Mouse (Mus musculus): ENCODE results near the gene Myof. TPM values are rescaled to one million over a fixed set of nuclear protein-coding genes. Genes with fewer than 3 reads are reported as not detected.
A peak's percentile ranks its signal among the peaks of the same experiment; 100 is the strongest.

Gene Myof
- polyA plus RNA-seq, 1 experiment = 4.8 TPM

GRCm38 (mm10) chr19:38056931-38057330 lies 13.6 kb upstream of the Myof start:
- no peak overlapping the region for H3K27ac ChIP-seq (ENCODE audit: insufficient read depth, low read depth, low read length)
- WGBS = 81% methylated on average over 8 of the region's 8 CpGs
- H3K27me3 ChIP-seq (ENCODE audit: control insufficient read depth, insufficient read depth, low read length) = no peaks in the 10 kb centered on the region
- no peak overlapping the region for H3K4me3 ChIP-seq (ENCODE audit: low read depth, low read length)
- H3K36me3 ChIP-seq (ENCODE audit: control insufficient read depth, insufficient read depth, low read length) = peaks cover 4% of the 10 kb centered on the region; the same call in 1 of the 2 replicates
- no peak for TF ChIP-seq POLR2A (IDR thresholded peaks at IDR 0.05; ENCODE audit: low read depth, low read length)
- no peaks in the 10 kb centered on the region for H3K4me1 ChIP-seq (ENCODE audit: control insufficient read depth, insufficient read depth, insufficient read length, low read length)

DNA sequence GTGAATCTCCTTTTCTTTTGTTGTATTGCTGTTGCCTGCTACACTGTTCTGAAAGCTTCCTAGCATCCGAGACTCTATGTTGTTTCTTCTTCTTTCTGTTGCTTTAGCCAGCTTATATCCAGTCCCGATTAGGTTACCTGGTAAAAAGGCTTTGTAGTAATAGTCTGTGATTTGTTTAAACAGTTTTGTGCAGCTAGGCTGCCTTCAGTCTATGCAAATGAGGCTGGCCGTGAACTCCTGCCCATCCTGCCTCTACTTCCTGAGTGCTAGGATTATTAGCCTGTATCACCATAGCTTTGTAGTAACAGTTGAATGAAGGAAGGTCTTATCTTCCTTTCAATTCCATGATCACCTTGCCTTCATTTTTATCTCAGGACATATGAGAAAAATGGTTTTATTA lies 12.9 kb upstream of the Myof start:
- Histone ChIP-seq H3K4me3 (ENCODE audit: low read depth, low read length) (no peak overlapping the region), H3K27ac (ENCODE audit: insufficient read depth, low read depth, low read length) (no peak overlapping the region)
- TF ChIP-seq POLR2A (IDR thresholded peaks at IDR 0.05; ENCODE audit: low read depth, low read length) (no peak), CTCF (IDR thresholded peaks at IDR 0.05; ENCODE audit: extremely low read depth, insufficient read length, insufficient replicate concordance, low read depth, low read length) (no peak)

DNA sequence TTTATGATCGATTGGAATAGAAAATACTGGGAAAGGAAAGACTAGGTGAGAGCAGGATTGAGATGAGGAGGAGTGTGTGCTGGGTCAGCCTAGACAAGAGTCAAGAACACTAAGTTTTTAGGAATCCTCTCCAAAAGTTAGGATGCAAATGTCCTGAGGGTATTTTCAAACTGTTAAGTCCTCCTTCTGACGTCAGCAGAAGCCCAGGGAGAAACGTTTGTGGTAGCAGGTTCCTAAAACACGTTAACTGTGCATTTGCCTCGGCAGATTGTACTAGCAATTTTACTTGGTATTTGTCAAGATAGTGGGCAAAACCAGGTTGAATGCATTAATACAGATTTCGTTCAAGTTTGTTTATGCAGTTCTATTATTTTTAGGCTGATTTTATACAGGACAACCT lies 12.4 kb upstream of the Myof start:
- 6% methylated on average over 6 of the region's 6 CpGs for WGBS
- no peak overlapping the region for H3K27ac ChIP-seq (ENCODE audit: insufficient read depth, low read depth, low read length)
- no peaks in the 10 kb centered on the region for H3K27me3 ChIP-seq (ENCODE audit: control insufficient read depth, insufficient read depth, low read length)
- TF ChIP-seq POLR2A (IDR thresholded peaks at IDR 0.05; ENCODE audit: low read depth, low read length) (no peak), CTCF (IDR thresholded peaks at IDR 0.05; ENCODE audit: extremely low read depth, insufficient read length, insufficient replicate concordance, low read depth, low read length) (no peak)
- H3K36me3 ChIP-seq (ENCODE audit: control insufficient read depth, insufficient read depth, low read length) = peaks cover 4% of the 10 kb centered on the region; the same call in 1 of the 2 replicates
- H3K4me3 ChIP-seq (ENCODE audit: low read depth, low read length) = no peak overlapping the region
- no peaks in the 10 kb centered on the region for H3K4me1 ChIP-seq (ENCODE audit: control insufficient read depth, insufficient read depth, insufficient read length, low read length)

More for the DNA sequence above, 12.9 kb upstream of the Myof start:
- WGBS = 31% methylated on average over 3 of the region's 3 CpGs
- Histone ChIP-seq H3K27me3 (ENCODE audit: control insufficient read depth, insufficient read depth, low read length) (no peaks in the 10 kb centered on the region), H3K4me1 (ENCODE audit: control insufficient read depth, insufficient read depth, insufficient read length, low read length) (no peaks in the 10 kb centered on the region), H3K36me3 (ENCODE audit: control insufficient read depth, insufficient read depth, low read length) (peaks cover 4% of the 10 kb centered on the region; the same call in 1 of the 2 replicates)

DNA sequence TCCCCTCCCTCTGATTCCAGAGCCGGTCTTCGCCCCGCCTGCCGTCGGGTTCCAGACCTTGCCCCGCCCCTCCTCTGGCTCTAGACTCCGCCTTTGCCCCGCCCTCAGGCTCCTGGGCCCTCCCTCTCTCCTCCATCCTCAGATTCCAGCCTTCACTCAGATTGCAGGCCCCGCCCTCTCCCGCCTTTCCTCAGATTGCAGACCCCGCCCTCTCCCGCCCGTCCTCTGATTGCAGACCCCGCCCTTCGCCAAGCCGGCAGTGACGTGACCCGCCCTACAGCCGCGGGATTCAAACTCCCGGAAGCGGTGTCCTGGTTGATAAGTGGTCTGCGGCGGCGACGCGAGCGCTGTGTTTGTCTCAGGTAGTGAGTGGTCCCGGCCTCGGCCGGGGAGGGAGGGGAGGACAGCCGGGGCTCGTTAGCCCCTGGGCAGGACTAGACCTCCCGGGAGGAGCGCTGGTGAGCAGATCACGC lies 11.4 kb upstream of the Myof start, which contains the start of gene Cep55:
TSS of gene Cep55 (plus strand) at position 292 of the 473 bp plus-strand sequence.
- TF ChIP-seq CTCF (IDR thresholded peaks at IDR 0.05; ENCODE audit: extremely low read depth, insufficient read length, insufficient replicate concordance, low read depth, low read length) (no peak), POLR2A (IDR thresholded peaks at IDR 0.05; ENCODE audit: low read depth, low read length) (no peak)
- Histone ChIP-seq H3K4me3 (ENCODE audit: low read depth, low read length) (peak within 1 kb of the TSS; percentile 89), H3K4me1 (ENCODE audit: control insufficient read depth, insufficient read depth, insufficient read length, low read length) (no peaks in the 10 kb centered on the region), H3K27me3 (ENCODE audit: control insufficient read depth, insufficient read depth, low read length) (no peaks in the 10 kb centered on the region), H3K27ac (ENCODE audit: insufficient read depth, low read depth, low read length) (peak within 1 kb of the TSS; percentile 42; the same call in 1 of the 2 replicates), H3K36me3 (ENCODE audit: control insufficient read depth, insufficient read depth, low read length) (no peaks in the 10 kb centered on the region)
- 2% methylated on average over 36 of the region's 36 CpGs for WGBS

DNA sequence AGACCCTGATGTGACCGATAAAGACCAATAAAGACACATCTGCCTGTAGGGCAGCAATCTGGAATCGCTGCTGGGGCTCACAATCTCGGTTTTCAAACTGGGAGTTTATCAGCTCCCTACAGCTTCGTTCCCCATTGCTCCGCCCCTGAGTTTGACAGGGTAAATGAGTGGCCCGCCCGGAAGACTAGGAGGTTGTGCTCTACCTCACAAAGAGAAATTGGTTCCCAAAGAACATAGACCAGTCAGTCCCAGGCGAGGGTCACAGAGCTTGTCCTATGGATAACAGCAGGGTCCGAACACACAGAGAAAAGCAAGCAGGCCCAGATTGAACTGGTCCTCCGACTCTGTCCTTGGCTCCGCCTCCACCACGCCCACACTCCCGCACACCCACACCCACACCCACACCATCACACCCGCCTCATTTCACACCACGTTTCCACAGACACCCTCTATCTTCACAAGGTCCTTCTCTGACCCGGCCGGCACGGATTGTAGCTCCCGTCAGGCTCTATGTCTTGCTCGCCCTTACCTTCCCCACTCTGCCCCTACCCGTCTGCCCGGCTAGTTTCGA lies 10.9 kb upstream of the Myof start:
- peak overlapping the region; percentile 42; the same call in 1 of the 2 replicates for H3K27ac ChIP-seq (ENCODE audit: insufficient read depth, low read depth, low read length)
- H3K27me3 ChIP-seq (ENCODE audit: control insufficient read depth, insufficient read depth, low read length) = no peaks in the 10 kb centered on the region
- H3K4me1 ChIP-seq (ENCODE audit: control insufficient read depth, insufficient read depth, insufficient read length, low read length) = no peaks in the 10 kb centered on the region
- no peak for TF ChIP-seq POLR2A (IDR thresholded peaks at IDR 0.05; ENCODE audit: low read depth, low read length)
- no peak for TF ChIP-seq CTCF (IDR thresholded peaks at IDR 0.05; ENCODE audit: extremely low read depth, insufficient read length, insufficient replicate concordance, low read depth, low read length)
- peak overlapping the region; percentile 89 for H3K4me3 ChIP-seq (ENCODE audit: low read depth, low read length)
- WGBS = under 1% methylated on average over 23 of the region's 23 CpGs
- H3K36me3 ChIP-seq (ENCODE audit: control insufficient read depth, insufficient read depth, low read length) = no peaks in the 10 kb centered on the region

GRCm38 (mm10) chr19:38053227-38054041 lies 10.1 kb upstream of the Myof start:
- H3K4me1 ChIP-seq (ENCODE audit: control insufficient read depth, insufficient read depth, insufficient read length, low read length) = no peaks in the 10 kb centered on the region
- 16% methylated on average over 8 of the region's 8 CpGs for WGBS
- no peaks in the 10 kb centered on the region for H3K36me3 ChIP-seq (ENCODE audit: control insufficient read depth, insufficient read depth, low read length)
- no peak overlapping the region for H3K4me3 ChIP-seq (ENCODE audit: low read depth, low read length)
- no peaks in the 10 kb centered on the region for H3K27me3 ChIP-seq (ENCODE audit: control insufficient read depth, insufficient read depth, low read length)
- TF ChIP-seq POLR2A (IDR thresholded peaks at IDR 0.05; ENCODE audit: low read depth, low read length) (no peak), CTCF (IDR thresholded peaks at IDR 0.05; ENCODE audit: extremely low read depth, insufficient read length, insufficient replicate concordance, low read depth, low read length) (peak; percentile 37; the same call in 1 of the 2 replicates)
- no peak overlapping the region for H3K27ac ChIP-seq (ENCODE audit: insufficient read depth, low read depth, low read length)

GRCm38 (mm10) chr19:38049686-38050085 lies 6.3 kb upstream of the Myof start:
- H3K4me3 ChIP-seq (ENCODE audit: low read depth, low read length) = no peak overlapping the region
- no peaks in the 10 kb centered on the region for H3K36me3 ChIP-seq (ENCODE audit: control insufficient read depth, insufficient read depth, low read length)
- no peaks in the 10 kb centered on the region for H3K4me1 ChIP-seq (ENCODE audit: control insufficient read depth, insufficient read depth, insufficient read length, low read length)
- no peak overlapping the region for H3K27ac ChIP-seq (ENCODE audit: insufficient read depth, low read depth, low read length)
- WGBS = 85% methylated on average over 1 of the region's 1 CpGs
- no peaks in the 10 kb centered on the region for H3K27me3 ChIP-seq (ENCODE audit: control insufficient read depth, insufficient read depth, low read length)
- TF ChIP-seq CTCF (IDR thresholded peaks at IDR 0.05; ENCODE audit: extremely low read depth, insufficient read length, insufficient replicate concordance, low read depth, low read length) = no peak
- TF ChIP-seq POLR2A (IDR thresholded peaks at IDR 0.05; ENCODE audit: low read depth, low read length) = no peak
